Mouse (Mus musculus): ENCODE results near the gene Crygn.

GRCm38 (mm10) chr5:24781048-24781447 lies 23.2 kb upstream of the Crygn start:
- no peak for TF ChIP-seq POLR2A (IDR thresholded peaks at IDR 0.05; ENCODE audit: borderline replicate concordance, control insufficient read depth, low read depth, low read length)
- TF ChIP-seq CTCF (IDR thresholded peaks at IDR 0.05; ENCODE audit: control insufficient read depth, insufficient read depth, low read length): no peak

All from bone marrow, adult 2 months (tissue).